Mouse (Mus musculus) granulocyte monocyte progenitor cell, adult 5-6 weeks (primary cell): ENCODE measurements around the gene Oas1f. TPM values are rescaled to one million over a fixed set of nuclear protein-coding genes. Genes with fewer than 3 reads are reported as not detected.
"Not testable (repeated sequence)": the region's sequence is repeated elsewhere in the genome, so short reads cannot be mapped to it uniquely, and the experiment has no call there.

ENCODE experiments used
- ATAC-seq: replicated peaks from 2 replicates; pipeline ENCODE4 v1.8.0; 2016; ENCODE audit warnings: mild to moderate bottlenecking, moderate TSS enrichment, inconsistent platforms; ENCODE audit not compliant: poor library complexity, severe bottlenecking
- total RNA-seq, 2 experiments: library from RNA; stranded (forward) in 1 of 2; stranded (reverse) in 1 of 2; fragments of 200-712, 200-1000 nt in 1 of 2; fragments of >200 nt in 1 of 2; fragmentation: Nextera tagmentation in 1 of 2; gene quantifications; 2 replicates each; pipeline ENCODE4 v1.2.3; 2014 to 2017

Gene Oas1f
- total RNA-seq, 2 experiments from 2014 or later, result not detected

DNA sequence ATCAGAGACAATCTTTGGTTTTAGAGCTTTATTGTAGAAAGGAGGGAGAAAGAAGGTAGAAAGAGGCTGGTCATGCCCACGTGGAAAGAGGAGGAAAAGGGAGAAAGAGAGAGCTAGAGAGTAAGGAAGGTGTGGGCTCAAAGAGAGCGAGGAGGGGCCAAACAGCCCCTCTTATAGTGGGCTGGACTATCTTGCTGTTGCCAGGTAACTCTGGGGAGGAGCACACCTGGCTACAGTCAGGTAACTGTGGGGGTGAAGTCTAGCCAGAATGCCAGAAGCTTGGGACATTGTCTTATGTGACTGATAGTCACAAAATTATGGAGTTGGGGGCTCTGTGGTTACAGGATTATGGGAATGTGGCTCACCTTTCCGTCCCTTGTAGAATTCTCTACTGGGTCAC, 22.9 kb downstream of the Oas1f start:
- ATAC-seq, result no peak

DNA sequence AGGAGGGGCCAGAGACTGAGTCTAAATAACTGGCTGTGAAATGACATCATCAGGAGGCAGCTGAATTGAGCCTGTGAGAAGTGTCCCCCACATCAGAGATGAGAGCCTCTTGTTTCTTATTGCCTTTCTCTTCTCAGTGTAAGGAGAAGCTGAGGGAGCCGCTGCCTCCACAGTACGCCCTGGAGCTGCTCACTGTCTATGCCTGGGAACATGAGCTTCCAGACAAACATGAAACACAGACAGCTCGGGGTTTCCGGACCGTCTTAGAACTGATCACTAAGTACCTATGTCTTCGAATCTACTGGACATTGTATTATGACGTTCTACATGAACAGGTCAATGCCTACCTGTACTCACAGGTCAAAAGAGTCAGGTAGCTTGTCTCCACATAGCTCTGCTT, 23.6 kb downstream of the Oas1f start:
- no peak for ATAC-seq

DNA sequence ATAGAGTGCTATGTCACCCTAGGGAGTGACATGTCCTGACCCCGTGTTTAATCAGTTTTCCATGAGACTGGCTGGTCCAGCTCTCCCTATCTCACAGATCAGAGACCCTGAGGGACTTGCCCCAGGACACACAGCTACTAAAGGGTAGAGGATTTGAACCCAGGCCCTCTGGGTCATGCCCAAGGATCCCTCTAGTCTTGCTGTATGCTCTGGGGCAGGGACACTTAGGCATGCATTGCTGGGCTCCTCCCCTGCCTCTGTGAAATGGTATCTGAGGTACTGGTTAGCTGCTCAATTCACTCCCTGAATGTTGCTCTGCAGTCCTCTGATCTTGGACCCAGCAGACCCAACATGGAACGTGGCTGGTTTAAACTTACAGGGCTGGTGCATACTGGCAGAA, 24.3 kb downstream of the Oas1f start:
- ATAC-seq, result no peak

DNA sequence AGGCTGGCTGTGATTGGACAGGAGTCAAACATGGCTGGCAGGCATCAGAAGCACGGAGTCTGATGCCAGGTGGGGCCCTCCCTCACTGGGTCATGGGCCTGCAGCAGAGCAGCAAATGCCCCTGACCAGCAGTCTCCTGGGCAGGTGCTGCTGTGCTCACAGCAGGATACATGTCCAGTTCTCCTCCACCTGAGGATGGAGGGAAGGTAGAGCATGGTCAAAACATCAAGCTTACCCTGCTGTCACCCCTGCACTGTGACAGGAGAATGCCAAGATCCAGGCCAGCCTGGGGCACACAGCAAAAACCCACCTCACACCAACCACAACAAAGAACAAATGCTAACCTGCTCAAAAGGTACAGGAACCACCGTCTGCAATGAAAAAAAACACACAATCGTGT, 29.7 kb downstream of the Oas1f start:
- ATAC-seq, result not testable (repeated sequence)

DNA sequence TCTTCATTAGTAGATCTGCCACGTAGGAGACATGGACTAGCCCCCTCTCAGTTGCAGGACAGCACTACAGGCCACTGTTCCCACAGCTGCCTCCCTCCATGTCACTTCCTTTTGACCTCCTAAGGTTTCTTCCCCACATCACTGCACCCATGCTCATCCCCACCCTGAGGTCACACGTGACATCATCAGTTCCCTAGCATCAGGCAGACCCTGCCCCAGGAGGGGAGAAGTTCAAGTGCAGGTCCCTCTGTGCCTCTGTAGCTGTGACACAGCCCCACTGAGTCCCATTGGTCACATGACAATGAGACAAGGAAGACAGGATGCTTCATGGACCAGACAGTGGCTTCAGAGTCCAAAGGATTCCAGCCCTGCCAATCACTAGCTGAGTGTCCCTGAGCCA, 30.2 kb downstream of the Oas1f start:
- ATAC-seq, result not testable (repeated sequence)

DNA sequence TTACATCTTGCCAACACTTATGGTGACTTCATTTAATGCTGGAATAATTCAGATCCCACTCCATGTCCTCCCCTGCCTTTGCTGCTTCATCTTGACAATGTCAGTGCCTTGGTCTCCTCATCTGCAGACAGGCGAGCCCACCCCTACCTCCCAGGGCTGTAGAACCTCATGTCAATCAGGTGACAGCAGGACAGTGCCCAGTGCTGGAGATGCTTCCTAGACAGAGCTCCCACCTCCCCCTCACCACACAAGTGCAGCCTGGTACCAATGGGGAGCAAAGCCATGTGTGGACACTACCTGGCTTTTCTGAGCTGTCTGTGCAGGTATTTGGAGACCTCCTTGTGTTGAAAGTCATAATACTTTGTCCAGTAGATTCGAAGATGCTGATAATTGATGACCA, 31.6 kb downstream of the Oas1f start:
- not testable (repeated sequence) for ATAC-seq

DNA sequence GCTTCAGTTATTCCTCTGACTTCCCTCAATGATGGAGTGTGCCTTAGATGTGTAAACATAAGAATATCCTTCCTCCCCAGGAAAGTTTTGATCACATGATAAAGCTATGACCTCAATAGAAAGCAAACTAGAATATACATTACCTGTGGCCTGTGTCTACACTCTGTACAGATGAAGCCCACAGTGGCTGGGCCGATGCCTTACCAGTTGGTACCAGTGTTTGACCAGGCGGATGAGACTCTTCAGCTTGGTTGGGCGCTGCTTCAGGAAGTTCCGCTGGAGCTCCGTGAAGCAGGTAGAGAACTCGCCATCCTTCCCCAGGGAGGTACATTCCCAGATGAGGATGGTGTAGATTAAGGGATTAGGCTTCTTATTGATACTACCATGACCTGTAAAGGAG, 34.5 kb downstream of the Oas1f start:
- not testable (repeated sequence) for ATAC-seq

DNA sequence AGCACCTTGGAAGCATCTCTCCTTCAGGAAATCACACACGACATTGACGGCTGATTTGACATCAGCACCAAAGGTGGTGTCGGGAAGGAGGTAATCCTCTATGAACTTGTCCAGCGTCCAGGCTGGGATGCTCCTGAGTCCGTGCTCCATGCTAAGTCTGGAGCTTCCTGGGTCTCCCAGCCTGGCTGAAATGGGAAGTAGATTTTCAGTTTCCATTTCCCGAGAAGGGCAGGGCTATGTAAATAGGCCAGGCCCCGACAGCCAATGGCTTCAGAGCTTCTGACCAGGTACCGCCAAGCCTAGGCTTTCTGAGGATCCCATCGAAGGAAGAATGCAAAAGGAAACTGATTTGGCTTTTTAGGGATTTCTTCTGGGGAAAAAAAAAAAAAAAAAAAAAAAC, 40.2 kb downstream of the Oas1f start, which contains the start of gene Oas1g:
Gene Oas1g (minus strand): TSS at position 201 of the 400 bp plus-strand sequence.
- ATAC-seq, result peak; percentile 44

DNA sequence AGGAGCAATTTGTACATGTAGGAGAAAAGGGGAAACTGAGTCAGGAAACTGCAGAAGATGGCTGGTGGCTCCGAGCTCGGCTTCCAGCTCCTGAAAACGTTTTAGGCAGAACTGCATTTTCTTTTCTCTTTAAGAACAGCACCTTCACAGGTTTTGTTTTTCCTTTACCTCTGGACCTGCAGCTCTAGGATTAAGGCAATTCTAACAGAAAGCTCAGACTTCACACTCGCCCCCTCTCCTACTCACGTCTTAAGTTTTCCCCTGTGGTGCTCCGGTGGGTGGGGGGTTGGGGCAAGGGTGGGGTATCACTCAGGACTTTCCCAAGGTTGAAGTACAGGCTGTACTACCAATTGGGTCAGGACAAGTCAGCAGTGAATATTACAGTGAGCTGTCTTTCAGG, 40.7 kb downstream of the Oas1f start:
- no peak for ATAC-seq

DNA sequence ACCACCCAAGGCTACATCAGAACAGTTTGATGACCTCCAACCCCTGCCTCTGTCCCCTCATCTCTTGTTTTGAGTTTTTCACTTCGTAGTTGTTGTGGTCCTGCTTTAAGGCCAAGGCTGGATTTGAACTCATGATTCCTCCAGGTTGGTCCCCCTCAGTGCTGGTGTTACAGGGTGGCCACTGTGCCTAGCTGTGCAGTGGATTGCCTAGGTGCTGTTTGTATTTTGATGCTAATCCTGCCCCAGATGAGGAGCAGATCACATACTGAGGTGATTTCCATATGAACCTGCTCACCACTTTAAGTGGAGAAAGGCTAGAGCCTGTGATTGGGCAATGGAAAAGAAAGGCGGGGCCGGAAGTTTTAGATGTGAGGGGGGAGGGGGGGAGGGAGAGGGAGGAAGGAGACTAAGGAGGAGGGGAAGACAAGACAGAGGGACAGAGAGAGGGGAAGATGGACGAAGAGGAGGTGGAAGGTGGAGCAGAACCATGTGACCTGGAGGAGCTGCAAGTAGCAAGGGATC, 41.2 kb downstream of the Oas1f start:
- ATAC-seq, result not testable (repeated sequence)

DNA sequence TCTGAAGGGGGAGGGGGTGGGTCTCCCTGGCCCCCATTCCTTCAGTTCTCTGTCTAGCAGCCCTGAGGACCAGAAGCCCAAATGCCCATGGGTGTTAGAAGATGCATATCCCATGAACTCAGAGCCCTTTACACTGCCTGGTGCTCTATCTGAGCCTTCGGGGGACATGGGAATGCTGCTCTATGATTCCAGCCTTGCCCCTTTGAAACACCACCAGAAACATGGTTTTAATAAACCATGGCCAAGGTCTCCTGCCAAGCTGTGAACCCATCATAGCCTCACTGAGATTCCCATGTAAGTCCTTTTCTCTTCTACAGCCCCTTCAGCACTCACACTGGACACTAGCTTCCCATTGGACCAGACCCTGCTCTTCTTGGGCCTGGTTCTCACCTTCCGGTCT, 42.9 kb downstream of the Oas1f start:
- ATAC-seq, result no peak

DNA sequence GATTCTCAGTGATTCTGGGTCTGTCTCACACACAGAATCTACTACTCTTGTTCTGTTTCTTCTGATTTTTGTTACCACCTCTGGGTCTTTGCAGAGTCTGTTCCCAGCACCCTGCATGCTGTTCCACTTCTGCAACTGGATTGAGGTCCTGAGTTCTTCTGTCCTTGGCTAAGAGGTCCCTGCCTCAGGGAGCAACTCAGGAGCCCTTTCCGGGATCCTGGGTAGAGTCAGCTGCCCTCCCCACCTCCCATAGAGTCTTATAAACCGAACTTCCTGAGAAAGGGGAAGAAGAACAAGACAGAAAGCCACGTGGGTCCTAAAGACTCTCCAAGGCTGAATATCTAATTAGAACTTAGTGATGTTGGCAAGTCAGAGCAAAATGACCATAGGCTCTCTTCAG, 43.8 kb downstream of the Oas1f start:
- peak; percentile 25; the same call in 1 of the 2 replicates for ATAC-seq

DNA sequence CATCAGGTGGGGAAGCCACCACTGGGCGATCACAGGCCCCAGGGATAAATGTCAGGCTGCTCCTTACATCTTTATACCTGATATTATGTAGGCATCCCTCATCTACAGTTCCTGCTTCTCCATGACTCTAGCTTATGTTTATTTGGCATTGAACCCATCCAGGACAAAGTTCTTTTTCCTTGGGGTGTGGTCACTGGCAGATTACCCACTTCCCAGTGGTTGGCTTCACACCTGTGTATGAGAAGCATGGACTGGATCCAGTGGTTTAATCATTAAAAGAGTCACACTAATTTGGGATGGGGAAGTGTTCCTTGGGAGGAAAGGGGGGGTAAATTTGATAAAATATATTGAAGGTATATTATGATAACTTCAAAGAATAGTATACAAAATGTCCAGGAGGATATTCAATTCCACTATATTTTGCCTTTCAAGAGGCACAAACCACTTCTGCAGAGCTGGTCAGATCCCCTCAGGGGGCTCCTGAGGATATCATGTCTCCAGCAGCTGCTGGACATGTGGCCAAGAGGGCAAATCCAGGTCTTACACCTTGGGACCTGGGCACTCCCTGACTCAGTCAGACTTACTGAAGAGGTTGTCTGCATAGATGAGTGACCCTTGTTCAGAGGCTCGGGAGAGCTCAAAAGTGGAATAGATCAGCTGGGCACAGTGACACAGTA, 44.5 kb downstream of the Oas1f start:
- ATAC-seq, result not testable (repeated sequence)

DNA sequence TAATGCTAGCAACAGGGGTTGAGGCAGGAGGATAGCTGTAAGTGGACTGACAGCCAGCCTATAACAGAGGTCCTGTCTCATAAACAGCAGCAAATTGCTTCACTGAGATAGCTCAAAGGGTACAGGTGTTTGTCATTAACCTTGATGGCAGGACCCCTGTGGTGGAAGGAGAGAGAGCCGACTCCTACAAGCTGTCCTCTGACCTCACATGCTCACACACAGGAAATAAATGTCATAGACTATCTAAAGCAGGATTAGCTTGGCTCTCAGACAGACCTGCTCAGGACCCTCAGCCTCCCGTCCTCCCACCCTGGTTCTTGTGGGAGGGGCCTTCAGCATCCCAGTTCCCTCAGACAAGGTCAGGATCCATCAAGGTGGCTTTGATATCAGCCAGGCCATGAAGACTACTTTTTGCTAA, 45.1 kb downstream of the Oas1f start:
- no peak for ATAC-seq

DNA sequence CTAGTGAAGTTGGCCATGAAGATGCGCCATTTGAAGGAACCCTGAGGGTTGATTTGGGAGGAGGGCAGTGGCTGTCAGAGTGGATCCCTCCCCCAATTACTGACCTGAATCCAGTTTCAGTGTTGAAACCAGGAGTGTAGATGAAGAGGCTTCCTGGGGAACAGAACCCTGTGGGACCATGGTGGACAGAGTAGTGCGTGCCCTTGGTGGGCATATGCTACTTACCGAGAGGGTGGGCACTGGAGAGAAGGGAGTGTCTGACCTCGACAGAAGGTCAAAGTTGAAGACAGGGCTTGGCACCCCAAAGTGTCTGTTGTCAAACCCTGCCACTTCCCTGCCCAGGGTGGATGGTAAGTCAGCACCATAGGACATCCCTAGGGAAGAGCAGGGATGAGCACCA, 46.7 kb downstream of the Oas1f start:
- ATAC-seq, result not testable (repeated sequence)

DNA sequence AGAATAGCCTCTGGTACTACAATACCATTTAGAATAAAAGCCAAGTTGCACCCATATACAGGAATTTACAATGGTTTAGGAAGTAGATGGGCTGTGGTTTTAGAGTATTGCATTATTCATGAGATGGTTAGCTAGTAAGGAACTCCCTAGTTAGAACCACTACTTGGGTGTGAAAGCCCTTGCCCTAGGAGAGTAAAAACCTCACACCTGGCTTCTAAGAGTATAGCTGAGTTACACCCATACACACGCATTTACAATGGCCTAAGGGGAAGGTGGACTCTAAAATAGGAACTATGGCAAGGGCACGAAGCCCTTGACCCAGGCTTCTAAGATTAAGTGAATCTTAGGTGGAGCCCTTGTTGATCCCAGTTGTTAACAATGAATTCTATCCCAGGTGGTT, 47.5 kb downstream of the Oas1f start:
- not testable (repeated sequence) for ATAC-seq

DNA sequence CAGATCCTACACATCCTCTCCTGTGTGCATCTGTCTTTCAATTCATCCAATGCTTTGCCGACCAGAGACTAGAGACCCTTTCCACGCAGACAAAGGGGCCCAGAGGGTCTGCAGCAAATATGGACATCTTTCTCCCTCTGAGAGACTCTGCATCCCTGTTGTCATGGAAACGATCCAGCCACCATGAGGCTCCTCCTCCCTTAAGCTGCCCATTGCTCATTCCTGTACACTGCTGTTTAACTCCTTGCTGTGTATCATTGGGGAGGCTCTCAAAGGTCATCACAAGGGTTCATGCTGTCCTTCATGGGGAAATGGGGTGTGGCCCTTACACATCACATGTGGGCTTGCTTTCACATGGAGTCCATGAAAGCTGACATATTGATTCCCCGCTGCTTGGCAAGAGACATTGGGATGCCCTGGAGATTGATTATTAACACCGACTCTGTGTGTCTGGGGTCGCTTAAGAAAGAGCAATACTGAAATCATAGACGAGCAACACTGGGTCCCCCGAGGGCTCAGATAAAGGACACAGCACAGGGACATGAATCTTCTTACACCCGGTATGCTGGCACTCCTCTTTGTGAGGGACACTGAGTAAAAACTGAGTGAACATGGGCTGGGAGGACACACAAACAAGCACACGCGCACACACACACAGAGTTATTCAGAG, 48.2 kb downstream of the Oas1f start:
- no peak for ATAC-seq

DNA sequence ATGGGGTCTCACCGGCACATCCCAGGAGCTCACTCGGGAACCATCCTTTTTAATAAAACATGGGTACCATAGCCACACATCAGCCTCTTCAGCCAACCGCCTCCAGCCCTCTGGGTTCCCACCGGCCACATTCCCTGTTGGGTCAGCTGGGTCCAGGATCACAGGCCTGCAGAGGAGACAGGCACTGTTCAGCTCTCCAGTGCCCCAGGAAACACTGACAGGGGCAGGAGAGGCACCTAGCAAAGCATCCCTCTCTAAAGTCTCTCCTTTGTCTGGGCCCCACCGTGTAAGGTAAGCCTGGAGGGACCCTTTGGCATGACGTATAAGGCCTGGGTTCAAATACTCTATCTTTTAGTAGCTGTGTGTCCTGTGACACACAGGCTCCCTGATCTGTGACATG, 51.1 kb downstream of the Oas1f start:
- no peak for ATAC-seq

DNA sequence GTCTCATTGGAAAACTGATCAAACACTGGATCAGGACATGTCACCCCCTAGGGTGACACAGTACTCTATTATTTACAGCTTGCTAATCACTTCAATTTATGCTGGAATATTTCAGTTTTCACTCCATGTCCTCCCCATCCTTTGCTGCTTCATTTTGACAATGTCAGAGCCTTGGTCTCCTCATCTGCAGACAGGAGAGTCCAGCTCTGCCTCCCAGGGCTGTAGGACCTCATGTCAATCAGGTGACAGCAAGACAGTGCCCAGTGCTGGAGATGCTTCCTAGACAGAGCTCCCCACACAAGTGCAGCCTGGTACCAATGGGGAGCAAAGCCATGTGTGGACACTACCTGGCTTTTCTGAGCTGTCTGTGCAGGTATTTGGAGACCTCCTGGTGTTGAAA, 51.6 kb downstream of the Oas1f start:
- ATAC-seq, result no peak

DNA sequence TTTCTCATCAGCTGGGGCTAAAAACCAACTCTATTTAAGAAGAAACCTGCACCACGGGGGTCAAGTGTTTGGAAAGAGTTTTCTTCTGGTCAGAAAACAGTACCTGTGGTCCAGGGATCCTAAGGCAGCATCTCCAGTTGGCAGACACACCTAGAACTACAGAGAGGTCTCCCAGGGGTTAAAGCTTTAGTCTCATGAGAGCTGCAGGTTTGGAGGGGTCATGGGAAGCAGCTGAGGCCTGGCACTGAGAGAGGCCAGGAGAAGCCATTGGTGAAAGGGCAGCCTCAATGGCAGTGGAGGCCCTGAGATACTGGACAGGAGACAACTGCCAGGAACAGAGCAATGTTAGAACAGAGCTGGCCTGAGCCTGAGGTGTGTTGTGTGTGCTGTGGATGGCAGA, 53.5 kb downstream of the Oas1f start:
- no peak for ATAC-seq

DNA sequence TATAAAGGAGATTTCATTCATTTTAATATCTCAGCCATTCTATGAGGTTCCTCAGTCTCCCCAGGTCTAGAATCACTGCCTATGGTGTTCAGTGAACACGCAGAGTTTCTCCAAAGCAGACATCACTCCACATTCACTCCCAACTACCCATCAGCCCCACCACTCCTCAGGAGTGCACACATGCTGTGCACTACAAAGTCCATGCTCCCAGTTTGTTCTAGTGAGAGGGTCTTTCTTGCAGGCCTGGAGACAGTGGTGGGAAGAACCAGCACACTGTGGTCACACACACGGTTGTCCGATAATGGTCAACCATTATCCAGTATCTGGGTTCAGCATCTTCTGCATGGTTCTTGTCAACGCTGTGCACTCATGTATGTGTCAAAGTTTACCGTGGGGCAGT, 54.9 kb downstream of the Oas1f start:
- no peak for ATAC-seq
